Mouse (Mus musculus): ENCODE data around the gene Csf1. TPM values are rescaled to one million over a fixed set of nuclear protein-coding genes. Genes with fewer than 3 reads are reported as not detected.

Gene Csf1
- polyA plus RNA-seq, 1 experiment from 2014 or later = 3.9 TPM

DNA sequence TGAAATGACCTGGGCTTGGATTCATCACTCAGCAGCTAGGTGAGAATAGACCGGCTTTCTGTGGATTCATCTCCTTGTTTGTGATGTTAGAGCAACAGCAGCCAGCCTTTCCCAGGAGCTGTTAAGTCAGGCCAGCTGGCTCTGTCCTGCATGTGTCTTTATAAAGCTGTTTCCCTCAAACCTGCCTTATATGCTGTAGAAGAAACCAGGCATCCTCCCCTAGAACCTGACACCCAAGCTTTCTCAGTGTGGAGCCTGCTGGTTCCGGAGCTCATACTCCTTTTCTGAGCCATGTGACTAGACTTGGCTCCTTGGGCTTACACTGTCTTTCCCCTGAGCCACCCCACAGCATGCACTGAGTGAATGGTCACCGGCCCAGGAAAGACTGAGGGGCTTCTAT lies 8.7 kb downstream of the Csf1 start:
- Histone ChIP-seq H3K36me3 (replicated peaks; ENCODE audit: control insufficient read depth, insufficient read depth, low read depth, low read length) (no peaks in the 10 kb centered on the region; the same call in 1 of the 2 replicates), H3K27ac (replicated peaks; ENCODE audit: low read depth, low read length) (no peak overlapping the region), H3K9me3 (replicated peaks; ENCODE audit: control insufficient read depth, low read length) (no peaks in the 10 kb centered on the region), H3K4me3 (ENCODE audit: low read depth, low read length) (no peak overlapping the region), H3K4me2 (ENCODE audit: low read depth, low read length) (no peak overlapping the region), H3K9ac (replicated peaks; ENCODE audit: low read length) (no peak overlapping the region), H3K4me1 (ENCODE audit: control insufficient read depth, insufficient read depth, low read length) (no peaks in the 10 kb centered on the region), H3K27me3 (ENCODE audit: control insufficient read depth, insufficient read depth, low read length) (no peaks in the 10 kb centered on the region)
- ATAC-seq (replicated peaks; ENCODE audit: insufficient number of reproducible peaks, low FRiP score, low TSS enrichment, low read depth) (no peak), DNase-seq (ENCODE audit: low spot score) (no peak)
- WGBS = 72% methylated on average over 3 of the region's 3 CpGs

DNA sequence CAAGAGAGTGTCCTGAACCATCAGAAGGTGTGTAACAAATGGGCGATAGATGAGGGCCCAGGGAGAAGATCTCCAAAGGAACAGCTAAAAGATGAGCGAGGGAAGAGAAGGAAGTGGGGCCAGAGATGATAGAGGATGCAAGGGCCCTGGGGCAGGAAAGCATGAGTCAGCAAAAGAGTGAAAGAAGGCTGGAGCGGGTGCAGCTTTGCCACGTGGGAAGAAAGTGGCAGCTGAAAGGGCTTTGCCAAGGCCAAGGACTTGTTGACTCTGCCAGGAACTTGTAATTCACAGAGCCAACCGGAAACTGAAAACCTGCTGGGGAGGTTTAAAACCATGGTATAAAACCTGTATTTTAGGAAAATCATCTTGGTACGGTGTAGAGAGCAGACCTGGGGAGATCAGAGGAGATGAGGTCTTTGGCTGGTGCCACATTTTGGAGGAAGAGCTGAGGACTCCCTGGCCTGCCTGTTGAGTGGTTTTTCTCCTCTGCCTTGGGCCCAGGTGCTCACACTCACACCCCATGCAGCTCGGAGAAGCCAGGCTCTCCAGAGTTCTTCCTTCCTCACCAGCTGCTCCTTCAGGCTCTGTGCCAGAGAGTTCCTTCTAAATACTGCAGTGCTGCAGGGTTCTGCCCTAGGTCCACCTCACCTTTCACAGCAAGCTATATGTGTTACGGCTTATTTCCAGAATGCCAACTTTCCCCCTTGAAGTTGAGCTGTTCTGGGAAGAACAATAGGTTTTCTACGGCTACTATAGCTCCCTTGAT lies 9.3 kb downstream of the Csf1 start:
- Histone ChIP-seq H3K4me2 (ENCODE audit: low read depth, low read length) (no peak overlapping the region), H3K9me3 (replicated peaks; ENCODE audit: control insufficient read depth, low read length) (no peaks in the 10 kb centered on the region), H3K27me3 (ENCODE audit: control insufficient read depth, insufficient read depth, low read length) (no peaks in the 10 kb centered on the region), H3K4me3 (ENCODE audit: low read depth, low read length) (no peak overlapping the region), H3K4me1 (ENCODE audit: control insufficient read depth, insufficient read depth, low read length) (no peaks in the 10 kb centered on the region), H3K36me3 (replicated peaks; ENCODE audit: control insufficient read depth, insufficient read depth, low read depth, low read length) (no peaks in the 10 kb centered on the region; the same call in 1 of the 2 replicates), H3K9ac (replicated peaks; ENCODE audit: low read length) (no peak overlapping the region), H3K27ac (replicated peaks; ENCODE audit: low read depth, low read length) (no peak overlapping the region)
- DNase-seq (ENCODE audit: low spot score) (no peak), ATAC-seq (replicated peaks; ENCODE audit: insufficient number of reproducible peaks, low FRiP score, low TSS enrichment, low read depth) (no peak)
- WGBS = 76% methylated on average over 9 of the region's 9 CpGs

DNA sequence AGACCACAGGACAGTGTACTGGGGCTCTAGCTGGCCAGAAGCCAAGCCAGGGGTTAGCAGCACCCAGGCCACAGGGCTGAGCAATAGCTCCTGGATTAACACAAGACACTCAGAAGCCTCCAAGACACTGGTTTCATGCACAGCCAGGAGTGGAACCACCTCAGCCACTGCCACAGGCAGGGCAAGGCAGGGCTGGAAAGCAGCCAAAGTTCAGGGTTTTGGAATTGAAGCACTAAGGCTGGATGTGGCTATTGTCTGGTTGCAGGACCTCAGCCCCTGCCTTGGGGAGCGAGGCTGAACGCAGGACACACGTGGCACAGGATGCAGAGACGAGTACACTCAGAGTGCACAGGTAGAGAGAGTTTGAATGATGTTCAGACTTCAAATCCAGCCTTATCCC lies 10.8 kb downstream of the Csf1 start:
- 70% methylated on average over 4 of the region's 4 CpGs for WGBS
- Histone ChIP-seq H3K4me2 (ENCODE audit: low read depth, low read length) (no peak overlapping the region), H3K27ac (replicated peaks; ENCODE audit: low read depth, low read length) (no peak overlapping the region), H3K9me3 (replicated peaks; ENCODE audit: control insufficient read depth, low read length) (no peaks in the 10 kb centered on the region), H3K36me3 (replicated peaks; ENCODE audit: control insufficient read depth, insufficient read depth, low read depth, low read length) (no peaks in the 10 kb centered on the region; the same call in 1 of the 2 replicates), H3K4me1 (ENCODE audit: control insufficient read depth, insufficient read depth, low read length) (no peaks in the 10 kb centered on the region), H3K4me3 (ENCODE audit: low read depth, low read length) (no peak overlapping the region), H3K27me3 (ENCODE audit: control insufficient read depth, insufficient read depth, low read length) (no peaks in the 10 kb centered on the region), H3K9ac (replicated peaks; ENCODE audit: low read length) (no peak overlapping the region)
- ATAC-seq (replicated peaks; ENCODE audit: insufficient number of reproducible peaks, low FRiP score, low TSS enrichment, low read depth) (no peak), DNase-seq (ENCODE audit: low spot score) (no peak)

DNA sequence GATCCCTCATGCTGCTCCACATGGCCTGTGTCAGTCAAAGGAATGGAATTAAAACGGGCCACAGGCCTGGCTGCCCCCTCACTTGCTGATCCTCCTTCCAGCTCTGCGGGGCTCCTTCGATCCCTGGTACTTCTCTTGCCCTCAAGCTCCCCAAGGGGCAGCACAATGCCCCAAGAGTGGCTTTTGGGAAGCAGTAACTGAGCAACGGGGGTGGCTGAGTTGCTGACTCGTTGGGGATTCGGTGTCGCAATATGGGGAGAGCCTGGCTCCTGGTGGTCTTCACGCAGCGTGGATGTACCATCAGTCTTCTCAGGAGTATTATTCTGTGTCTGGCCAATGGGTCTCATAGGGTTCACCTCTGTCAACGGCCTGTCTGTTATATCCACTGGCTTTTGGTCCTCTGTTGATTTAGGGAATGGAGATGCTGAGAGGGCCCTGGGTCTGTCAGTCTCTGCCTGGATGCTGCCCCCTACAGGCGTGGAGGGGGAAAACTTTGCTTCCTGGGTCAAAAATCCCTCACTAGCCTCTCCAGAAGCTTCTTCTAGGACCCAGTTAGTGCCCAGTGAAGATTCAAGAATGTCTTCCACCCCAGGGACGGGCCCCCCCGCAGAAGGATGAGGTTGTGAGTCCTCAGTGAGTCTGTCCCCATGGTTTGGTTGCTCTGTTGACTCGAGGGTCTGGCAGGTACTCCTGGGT lies 11.9 kb downstream of the Csf1 start:
- Histone ChIP-seq H3K9ac (replicated peaks; ENCODE audit: low read length) (no peak overlapping the region), H3K27me3 (ENCODE audit: control insufficient read depth, insufficient read depth, low read length) (no peaks in the 10 kb centered on the region), H3K36me3 (replicated peaks; ENCODE audit: control insufficient read depth, insufficient read depth, low read depth, low read length) (no peaks in the 10 kb centered on the region; the same call in 1 of the 2 replicates), H3K4me3 (ENCODE audit: low read depth, low read length) (no peak overlapping the region), H3K9me3 (replicated peaks; ENCODE audit: control insufficient read depth, low read length) (no peaks in the 10 kb centered on the region), H3K4me1 (ENCODE audit: control insufficient read depth, insufficient read depth, low read length) (no peaks in the 10 kb centered on the region), H3K27ac (replicated peaks; ENCODE audit: low read depth, low read length) (no peak overlapping the region), H3K4me2 (ENCODE audit: low read depth, low read length) (no peak overlapping the region)
- no peak for ATAC-seq (replicated peaks; ENCODE audit: insufficient number of reproducible peaks, low FRiP score, low TSS enrichment, low read depth)
- 83% methylated on average over 14 of the region's 14 CpGs for WGBS
- no peak for DNase-seq (ENCODE audit: low spot score)

DNA sequence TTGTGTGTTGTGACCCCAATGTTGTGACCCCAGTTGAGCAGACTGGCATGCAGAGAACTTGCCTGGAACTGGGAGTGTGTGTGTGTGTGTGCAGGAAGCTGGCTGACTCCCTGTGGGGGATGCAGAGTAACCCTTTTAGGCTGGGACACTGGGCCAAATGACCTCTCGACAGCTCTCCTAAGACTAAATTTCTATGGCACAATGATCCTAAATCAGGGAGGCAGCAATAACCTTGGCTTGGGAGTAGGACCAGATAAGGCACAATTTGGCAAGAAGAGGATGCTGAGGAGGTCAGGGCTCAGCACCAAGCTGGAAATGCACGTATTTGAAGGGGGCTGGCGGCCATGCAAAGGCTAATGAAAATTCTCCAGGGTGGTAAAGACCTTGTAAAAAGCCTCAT lies 14.2 kb downstream of the Csf1 start:
- H3K9ac ChIP-seq (replicated peaks; ENCODE audit: low read length) = no peak overlapping the region
- DNase-seq (ENCODE audit: low spot score) (no peak), ATAC-seq (replicated peaks; ENCODE audit: insufficient number of reproducible peaks, low FRiP score, low TSS enrichment, low read depth) (no peak)
- no peaks in the 10 kb centered on the region for H3K4me1 ChIP-seq (ENCODE audit: control insufficient read depth, insufficient read depth, low read length)
- H3K36me3 ChIP-seq (replicated peaks; ENCODE audit: control insufficient read depth, insufficient read depth, low read depth, low read length) = no peaks in the 10 kb centered on the region; the same call in 1 of the 2 replicates
- WGBS = 85% methylated on average over 3 of the region's 3 CpGs
- no peaks in the 10 kb centered on the region for H3K9me3 ChIP-seq (replicated peaks; ENCODE audit: control insufficient read depth, low read length)
- no peaks in the 10 kb centered on the region for H3K27me3 ChIP-seq (ENCODE audit: control insufficient read depth, insufficient read depth, low read length)
- H3K4me3 ChIP-seq (ENCODE audit: low read depth, low read length) = no peak overlapping the region
- no peak overlapping the region for H3K4me2 ChIP-seq (ENCODE audit: low read depth, low read length)
- no peak overlapping the region for H3K27ac ChIP-seq (replicated peaks; ENCODE audit: low read depth, low read length)

DNA sequence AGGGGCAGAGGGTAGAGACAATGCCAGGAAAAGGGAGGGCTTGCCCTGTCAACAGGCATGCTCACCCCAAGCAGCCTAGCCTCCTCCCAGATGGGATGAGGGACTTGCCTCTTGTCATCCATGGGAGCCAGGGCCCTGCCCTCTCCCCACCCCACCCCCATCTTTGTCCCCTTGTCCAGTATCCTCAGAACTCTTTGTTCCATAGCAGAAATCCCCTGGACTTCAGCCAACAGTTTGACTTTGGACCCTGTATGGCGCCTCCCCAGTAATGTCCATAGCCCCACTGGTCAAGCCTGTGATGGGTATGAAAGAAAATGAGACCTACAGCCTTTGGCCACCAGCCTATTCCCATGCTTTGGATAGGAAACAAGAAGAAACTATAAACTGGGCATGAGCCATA lies 16.6 kb downstream of the Csf1 start:
- H3K9ac ChIP-seq (replicated peaks; ENCODE audit: low read length) = no peak overlapping the region
- WGBS = 100% methylated on average over 1 of the region's 1 CpGs
- ATAC-seq (replicated peaks; ENCODE audit: insufficient number of reproducible peaks, low FRiP score, low TSS enrichment, low read depth) (no peak), DNase-seq (ENCODE audit: low spot score) (no peak)
- H3K9me3 ChIP-seq (replicated peaks; ENCODE audit: control insufficient read depth, low read length) = no peaks in the 10 kb centered on the region
- H3K27ac ChIP-seq (replicated peaks; ENCODE audit: low read depth, low read length) = no peak overlapping the region
- H3K4me3 ChIP-seq (ENCODE audit: low read depth, low read length) = no peak overlapping the region
- H3K36me3 ChIP-seq (replicated peaks; ENCODE audit: control insufficient read depth, insufficient read depth, low read depth, low read length) = no peaks in the 10 kb centered on the region; the same call in 1 of the 2 replicates
- no peaks in the 10 kb centered on the region for H3K27me3 ChIP-seq (ENCODE audit: control insufficient read depth, insufficient read depth, low read length)
- no peaks in the 10 kb centered on the region for H3K4me1 ChIP-seq (ENCODE audit: control insufficient read depth, insufficient read depth, low read length)
- no peak overlapping the region for H3K4me2 ChIP-seq (ENCODE audit: low read depth, low read length)

DNA sequence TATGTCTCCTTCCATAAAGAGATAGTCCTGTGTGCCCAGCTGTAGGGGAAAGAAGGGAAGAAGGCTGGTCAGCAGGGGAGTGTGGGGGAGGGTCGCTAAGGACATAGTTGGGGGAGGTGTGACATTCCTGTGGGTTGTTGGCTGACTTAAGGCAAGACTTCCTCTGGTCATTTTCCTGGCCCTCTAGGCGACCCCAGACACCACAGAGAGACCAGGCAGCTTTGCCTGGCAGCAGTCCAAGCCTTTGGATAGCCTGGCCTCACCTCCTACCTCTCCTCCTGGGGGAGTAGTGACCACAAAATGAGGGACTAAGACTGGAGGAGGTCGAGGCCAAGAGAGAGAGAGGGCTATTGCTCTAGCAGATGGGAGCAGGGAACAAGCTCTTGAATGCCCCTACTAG lies 17.2 kb downstream of the Csf1 start:
- no peak overlapping the region for H3K9ac ChIP-seq (replicated peaks; ENCODE audit: low read length)
- H3K4me1 ChIP-seq (ENCODE audit: control insufficient read depth, insufficient read depth, low read length) = no peaks in the 10 kb centered on the region
- ATAC-seq (replicated peaks; ENCODE audit: insufficient number of reproducible peaks, low FRiP score, low TSS enrichment, low read depth) (no peak), DNase-seq (ENCODE audit: low spot score) (no peak)
- no peaks in the 10 kb centered on the region for H3K9me3 ChIP-seq (replicated peaks; ENCODE audit: control insufficient read depth, low read length)
- no peak overlapping the region for H3K4me2 ChIP-seq (ENCODE audit: low read depth, low read length)
- 31% methylated on average over 3 of the region's 3 CpGs for WGBS
- H3K4me3 ChIP-seq (ENCODE audit: low read depth, low read length) = no peak overlapping the region
- no peaks in the 10 kb centered on the region for H3K27me3 ChIP-seq (ENCODE audit: control insufficient read depth, insufficient read depth, low read length)
- H3K27ac ChIP-seq (replicated peaks; ENCODE audit: low read depth, low read length) = no peak overlapping the region
- H3K36me3 ChIP-seq (replicated peaks; ENCODE audit: control insufficient read depth, insufficient read depth, low read depth, low read length) = no peaks in the 10 kb centered on the region

DNA sequence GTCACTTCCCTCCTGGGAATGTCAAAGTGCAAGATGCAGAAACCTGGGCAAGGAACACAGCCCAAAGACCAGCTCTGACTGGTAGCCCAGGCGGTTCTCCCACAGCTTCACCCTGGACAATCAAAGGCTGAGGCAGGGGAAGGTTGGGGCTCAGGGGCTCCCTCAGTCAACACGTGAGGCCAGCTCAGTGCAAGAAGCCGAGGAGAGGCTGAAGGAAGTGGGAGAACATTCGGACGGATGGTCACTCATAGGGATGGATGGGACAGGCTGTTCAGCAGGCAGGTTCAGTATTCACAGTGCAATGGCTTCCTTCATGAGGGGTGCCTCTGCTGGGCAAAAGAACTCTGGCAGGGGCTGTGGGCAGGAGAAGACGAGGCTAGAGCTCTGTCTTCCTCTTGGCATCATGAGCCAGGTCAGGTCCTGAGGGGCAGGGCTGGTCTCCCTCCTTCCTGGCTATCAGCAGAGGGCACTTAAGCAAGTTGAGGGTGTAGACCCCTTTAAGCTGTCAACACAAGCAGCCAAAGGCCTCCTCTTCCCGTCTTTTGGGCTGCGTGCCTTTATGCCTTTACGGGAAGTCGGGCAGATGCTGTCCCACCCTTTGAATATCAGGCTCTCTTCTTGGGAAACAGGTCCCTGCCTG lies 18.1 kb downstream of the Csf1 start:
- H3K4me1 ChIP-seq (ENCODE audit: control insufficient read depth, insufficient read depth, low read length) = no peaks in the 10 kb centered on the region
- no peaks in the 10 kb centered on the region for H3K9me3 ChIP-seq (replicated peaks; ENCODE audit: control insufficient read depth, low read length)
- no peak overlapping the region for H3K4me3 ChIP-seq (ENCODE audit: low read depth, low read length)
- H3K27ac ChIP-seq (replicated peaks; ENCODE audit: low read depth, low read length) = no peak overlapping the region
- H3K9ac ChIP-seq (replicated peaks; ENCODE audit: low read length) = no peak overlapping the region
- no peaks in the 10 kb centered on the region for H3K27me3 ChIP-seq (ENCODE audit: control insufficient read depth, insufficient read depth, low read length)
- H3K4me2 ChIP-seq (ENCODE audit: low read depth, low read length) = no peak overlapping the region
- H3K36me3 ChIP-seq (replicated peaks; ENCODE audit: control insufficient read depth, insufficient read depth, low read depth, low read length) = no peaks in the 10 kb centered on the region
- ATAC-seq (replicated peaks; ENCODE audit: insufficient number of reproducible peaks, low FRiP score, low TSS enrichment, low read depth) = no peak
- WGBS = 88% methylated on average over 10 of the region's 10 CpGs
- DNase-seq (ENCODE audit: low spot score) = no peak
